Mouse (Mus musculus) myocyte (in vitro differentiated cells): ENCODE measurements around the gene Lancl3. TPM values are rescaled to one million over a fixed set of nuclear protein-coding genes. Genes with fewer than 3 reads are reported as not detected.

Experiments used
- H3K27me3 ChIP-seq: one replicate; pipeline ENCODE4 v1.6.1; 2011; ENCODE audit not compliant: control insufficient read depth, insufficient read depth, insufficient read length
- H3K36me3 ChIP-seq: one replicate; pipeline ENCODE4 v1.6.1; 2011; ENCODE audit not compliant: control insufficient read depth, insufficient read depth
- H3K4me2 ChIP-seq: one replicate; pipeline ENCODE4 v1.6.1; 2011; ENCODE audit warnings: low read depth, control low read depth
- H3K4me3 ChIP-seq: one replicate; pipeline ENCODE4 v1.5.1; 2011; ENCODE audit warnings: mild to moderate bottlenecking, control low read depth, moderate library complexity
- H3K79me2 ChIP-seq: one replicate; pipeline ENCODE4 v1.6.1; 2011; ENCODE audit not compliant: control insufficient read depth, insufficient read depth
- H3ac ChIP-seq: one replicate; pipeline ENCODE4 v1.6.1; 2011; ENCODE audit not compliant: control insufficient read depth, insufficient read length
- CEBPB ChIP-seq: IDR thresholded peaks from 2 replicates; pipeline ENCODE4 v1.6.1; 2011; ENCODE audit warnings: mild to moderate bottlenecking, moderate library complexity; ENCODE audit not compliant: poor library complexity, insufficient read depth, severe bottlenecking
- E2F4 ChIP-seq: IDR thresholded peaks from one replicate; pipeline ENCODE4 v1.6.1; 2011; ENCODE audit warnings: mild to moderate bottlenecking, control low read depth, moderate library complexity; ENCODE audit not compliant: insufficient read depth
- MAX ChIP-seq: IDR thresholded peaks from one replicate; pipeline ENCODE4 v1.6.1; 2011; ENCODE audit warnings: low read depth, mild to moderate bottlenecking, control low read depth
- MYOD1 ChIP-seq, 3 experiments: IDR thresholded peaks; one replicate each; pipeline ENCODE4 v1.6.1; 2011; ENCODE audit warnings: control low read depth in 2 of 3, low read depth in 2 of 3, mild to moderate bottlenecking in 2 of 3, moderate library complexity in 1 of 3; ENCODE audit not compliant: insufficient read length in 2 of 3, control insufficient read depth in 1 of 3
- MYOG ChIP-seq, 3 experiments: IDR thresholded peaks; one replicate each; pipeline ENCODE4 v1.6.1; 2011; ENCODE audit warnings: control low read depth in 2 of 3, low read depth in 2 of 3, mild to moderate bottlenecking in 2 of 3; ENCODE audit not compliant: insufficient read length in 2 of 3, control insufficient read depth in 1 of 3, insufficient read depth in 1 of 3
- POLR2A ChIP-seq: IDR thresholded peaks from one replicate; pipeline ENCODE4 v1.6.1; 2011; ENCODE audit warnings: low read depth, mild to moderate bottlenecking, control low read depth, moderate library complexity; ENCODE audit not compliant: insufficient read length
- POLR2AphosphoS2 ChIP-seq: IDR thresholded peaks from one replicate; pipeline ENCODE4 v1.6.1; 2011; ENCODE audit warnings: low read depth, control low read depth; ENCODE audit not compliant: insufficient read length
- REST ChIP-seq: IDR thresholded peaks from one replicate; pipeline ENCODE4 v1.6.1; 2011; ENCODE audit warnings: mild to moderate bottlenecking, control low read depth, moderate library complexity; ENCODE audit not compliant: insufficient read depth, insufficient read length
- SRF ChIP-seq: IDR thresholded peaks from one replicate; pipeline ENCODE4 v1.6.1; 2011; ENCODE audit warnings: low read depth; ENCODE audit not compliant: control insufficient read depth, insufficient read length
- TCF12 ChIP-seq: IDR thresholded peaks from one replicate; pipeline ENCODE4 v1.6.1; 2011; ENCODE audit warnings: mild to moderate bottlenecking, control low read depth; ENCODE audit not compliant: poor library complexity, insufficient read depth, severe bottlenecking
- TCF3 ChIP-seq: IDR thresholded peaks from one replicate; pipeline ENCODE4 v1.6.1; 2011; ENCODE audit warnings: low read depth, control low read depth; ENCODE audit not compliant: insufficient read length
- USF1 ChIP-seq: IDR thresholded peaks from one replicate; pipeline ENCODE4 v1.6.1; 2011; ENCODE audit warnings: low read depth, mild to moderate bottlenecking, control low read depth, moderate library complexity
- polyA plus RNA-seq: library from polyadenylated mRNA; unstranded; fragments of >200 nt; fragmentation: generic; extraction: Trizol; gene quantifications from one replicate; pipeline ENCODE4 v1.2.1, GENCODE M21; 2012; ENCODE audit warnings: missing spikeins

Gene Lancl3
- polyA plus RNA-seq: 0.37 TPM

DNA sequence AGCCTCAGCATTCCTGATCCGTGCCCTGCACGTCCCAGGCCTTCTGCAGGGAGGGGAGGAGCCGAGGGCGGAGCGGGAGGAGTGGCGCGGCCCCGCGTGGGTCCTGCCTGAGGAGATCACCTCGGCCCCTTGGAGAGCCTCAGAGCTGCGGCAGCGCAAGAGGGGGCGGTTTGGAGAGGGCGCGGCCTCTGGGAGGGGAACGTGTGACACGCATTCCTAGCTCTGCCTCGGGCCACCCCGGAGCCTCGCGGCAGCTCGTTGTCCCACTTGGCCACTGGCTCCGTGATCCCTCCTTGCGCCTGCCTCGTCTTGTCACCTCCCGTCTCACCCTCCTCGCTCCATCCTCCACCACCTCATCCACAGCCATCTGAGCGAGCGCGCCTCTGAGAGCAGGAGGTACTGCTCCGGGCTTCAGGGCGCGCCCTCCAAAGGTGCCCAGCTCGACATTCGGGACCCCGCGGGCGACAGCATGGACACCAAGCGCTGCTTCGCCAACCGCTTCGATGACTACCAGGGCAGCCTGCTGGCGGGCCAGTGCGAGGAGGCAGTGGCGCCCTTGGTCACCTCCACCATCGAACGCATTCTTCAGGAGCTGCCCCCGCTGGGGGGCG, at the start of gene Lancl3:
Gene Lancl3 (plus strand): TSS at position 142 of the 611 bp plus-strand sequence.
- no peak for TF ChIP-seq TCF3
- peak; percentile 33 for TF ChIP-seq POLR2A
- no peaks in the 10 kb centered on the region for H3K79me2 ChIP-seq
- peak within 1 kb of the TSS; percentile 65 for H3K4me2 ChIP-seq
- H3K36me3 ChIP-seq: no peaks in the 10 kb centered on the region
- H3K27me3 ChIP-seq: no peaks in the 10 kb centered on the region
- peak within 1 kb of the TSS; percentile 42 for H3ac ChIP-seq
- peak within 1 kb of the TSS; percentile 12 for H3K4me3 ChIP-seq

DNA sequence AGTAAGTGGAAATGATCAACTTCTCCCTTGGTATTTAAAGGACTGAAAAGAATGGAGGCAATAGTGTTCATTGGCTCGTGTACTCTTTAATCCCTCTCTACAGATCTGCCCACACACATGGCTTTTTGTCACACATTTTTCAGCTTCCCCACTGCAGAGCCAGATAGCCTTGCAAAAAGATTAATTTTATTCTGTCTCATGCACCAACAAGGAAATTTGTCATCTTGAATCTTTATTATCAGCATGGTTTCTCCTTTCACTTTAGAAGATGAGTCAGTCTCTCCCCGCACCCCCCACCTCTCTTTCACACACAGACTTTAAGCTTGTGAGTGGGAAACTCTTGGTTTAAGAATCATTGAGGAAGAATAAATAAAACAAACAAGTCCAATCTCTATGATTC, 20.7 kb upstream of the Lancl3 start:
- no peak for TF ChIP-seq CEBPB
- TF ChIP-seq MYOD1 (IDR thresholded peaks at IDR 0.05; ENCODE audit: control insufficient read depth in 1 of 3, insufficient read length in 2 of 3, low read depth in 2 of 3): no peak
- no peak for TF ChIP-seq POLR2AphosphoS2
- TF ChIP-seq MYOG (IDR thresholded peaks at IDR 0.05; ENCODE audit: control insufficient read depth in 1 of 3, insufficient read depth in 1 of 3, insufficient read length in 2 of 3, low read depth in 2 of 3): no peak
- TF ChIP-seq TCF3: no peak
- no peak for TF ChIP-seq E2F4
- no peak for TF ChIP-seq SRF
- no peak for TF ChIP-seq REST
- TF ChIP-seq MAX: no peak
- no peak for TF ChIP-seq USF1
- no peak for TF ChIP-seq POLR2A
- no peak for TF ChIP-seq TCF12
- H3K4me3 ChIP-seq: no peak overlapping the region
- H3K36me3 ChIP-seq: no peaks in the 10 kb centered on the region
- H3K79me2 ChIP-seq: no peaks in the 10 kb centered on the region
- H3K27me3 ChIP-seq: no peaks in the 10 kb centered on the region
- H3ac ChIP-seq: no peak overlapping the region
- H3K4me2 ChIP-seq: peak overlapping the region; percentile 53

- H3K27me3 ChIP-seq: no peaks in the 10 kb centered on the region
- H3K36me3 ChIP-seq: no peaks in the 10 kb centered on the region
- no peaks in the 10 kb centered on the region for H3K79me2 ChIP-seq
- H3ac ChIP-seq: no peak overlapping the region
- no peak for TF ChIP-seq SRF
- TF ChIP-seq MAX: no peak
- no peak for TF ChIP-seq USF1
- TF ChIP-seq REST: no peak
- TF ChIP-seq TCF3: no peak
- no peak for TF ChIP-seq POLR2A
- no peak overlapping the region for H3K4me3 ChIP-seq
- H3K4me2 ChIP-seq: no peak overlapping the region
These were observed 18.1 kb upstream of the Lancl3 start for GRCm38 (mm10) chrX:9181570-9181969.

DNA sequence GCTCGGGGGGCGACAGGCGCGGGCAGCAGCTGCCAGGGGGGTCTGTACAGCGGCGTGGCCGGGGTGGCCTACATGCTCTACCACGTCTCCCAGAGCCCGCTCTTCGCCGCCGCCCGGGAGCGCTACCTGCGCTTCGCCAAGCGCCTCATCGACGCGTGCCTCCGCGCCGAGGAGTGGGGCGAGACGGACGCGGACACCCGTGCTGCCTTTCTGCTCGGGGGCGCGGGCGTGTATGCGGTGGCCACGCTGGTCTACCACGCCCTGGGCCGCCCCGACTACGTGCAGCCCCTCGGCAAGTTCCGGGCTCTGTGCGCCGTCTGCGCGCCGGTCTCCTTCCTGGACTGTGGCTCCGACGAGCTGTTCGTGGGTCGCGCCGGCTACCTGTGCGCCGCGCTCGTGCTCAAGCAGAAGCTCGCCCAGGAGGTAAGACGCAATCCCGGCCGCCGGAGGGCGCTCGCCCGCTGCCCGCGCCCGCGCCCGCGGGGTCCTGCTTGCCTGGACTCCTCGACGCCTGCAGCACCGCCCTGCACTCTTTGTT, 747 bp downstream of the Lancl3 start:
- Histone ChIP-seq H3K4me3 (peak overlapping the region; percentile 12), H3K79me2 (no peaks in the 10 kb centered on the region), H3K36me3 (no peaks in the 10 kb centered on the region), H3ac (peak overlapping the region; percentile 42), H3K27me3 (no peaks in the 10 kb centered on the region), H3K4me2 (peak overlapping the region; percentile 65)
- TF ChIP-seq MAX (no peak), POLR2A (no peak), MYOD1 (IDR thresholded peaks at IDR 0.05; ENCODE audit: control insufficient read depth in 1 of 3, insufficient read length in 2 of 3, low read depth in 2 of 3) (no peak), CEBPB (no peak), TCF3 (no peak), SRF (no peak), POLR2AphosphoS2 (no peak), E2F4 (no peak), REST (no peak), USF1 (no peak), TCF12 (no peak), MYOG (IDR thresholded peaks at IDR 0.05; ENCODE audit: control insufficient read depth in 1 of 3, insufficient read depth in 1 of 3, insufficient read length in 2 of 3, low read depth in 2 of 3) (no peak)

GRCm38 (mm10) chrX:9201954-9202353, 2.3 kb downstream of the Lancl3 start:
- Histone ChIP-seq H3K4me2 (peak overlapping the region; percentile 74), H3K4me3 (no peak overlapping the region), H3K36me3 (no peaks in the 10 kb centered on the region), H3K27me3 (no peaks in the 10 kb centered on the region), H3ac (no peak overlapping the region), H3K79me2 (no peaks in the 10 kb centered on the region)
- TF ChIP-seq POLR2A (no peak), USF1 (peak; percentile 36)
